Mouse (Mus musculus) stomach, embryonic 14.5 days (tissue): Measurements from ENCODE around the gene Ptpra. TPM values are rescaled to one million over a fixed set of nuclear protein-coding genes. Genes with fewer than 3 reads are reported as not detected.

Experiments used
- ATAC-seq: fragments of 200-750 bp; cut with Nextera tagmentation; 2 replicates; pipeline ENCODE4 v1.8.0; 2017; ENCODE audit warnings: low read depth, moderate TSS enrichment; ENCODE audit not compliant: insufficient number of reproducible peaks, insufficient read depth, low FRiP score
- H3K27ac ChIP-seq: fragments of 300-500 bp; sonication (generic); 2 replicates; pipeline ENCODE4 v1.5.1; 2014; ENCODE audit warnings: mild to moderate bottlenecking, low read length, moderate library complexity, mixed read lengths
- H3K27me3 ChIP-seq: fragments of 300-500 bp; sonication (generic); 2 replicates; pipeline ENCODE4 v1.6.1; 2014; ENCODE audit warnings: low read length, control low read depth, mixed read lengths; ENCODE audit not compliant: control insufficient read depth, insufficient read depth
- H3K36me3 ChIP-seq: fragments of 300-500 bp; sonication (generic); 2 replicates; pipeline ENCODE4 v1.6.1; 2014; ENCODE audit warnings: mild to moderate bottlenecking, control low read depth, low read length, moderate library complexity, mixed read lengths; ENCODE audit not compliant: control insufficient read depth, insufficient read depth
- H3K4me1 ChIP-seq: fragments of 300-500 bp; sonication (generic); 2 replicates; pipeline ENCODE4 v1.6.1; 2014; ENCODE audit warnings: low read length, control low read depth, mixed read lengths; ENCODE audit not compliant: control insufficient read depth, insufficient read depth
- H3K4me2 ChIP-seq: fragments of 300-500 bp; sonication (generic); replicated peaks from 2 replicates; pipeline ENCODE4 v1.6.1; 2014; ENCODE audit warnings: low read depth, low read length, control low read depth
- H3K4me3 ChIP-seq: fragments of 300-500 bp; sonication (generic); 2 replicates; pipeline ENCODE4 v1.5.1; 2014; ENCODE audit warnings: low read depth, low read length, control low read depth
- H3K9ac ChIP-seq: fragments of 300-500 bp; sonication (generic); replicated peaks from 2 replicates; pipeline ENCODE4 v1.6.1; 2014; ENCODE audit warnings: low read depth, mild to moderate bottlenecking, control low read depth, low read length, moderate library complexity, mixed read lengths
- H3K9me3 ChIP-seq: fragments of 300-500 bp; sonication (generic); 2 replicates; pipeline ENCODE4 v1.6.1; 2016; ENCODE audit warnings: low read depth, low read length, control low read depth; ENCODE audit not compliant: control insufficient read depth
- WGBS: fragments of 180-500 bp; shearing (Covaris S2); extraction: QIAGEN DNeasy Blood & Tissue Kit; methylation state at CpG from one replicate; pipeline ENCODE4 v1.1.7; 2014; 5-methylcytosine and 5-hydroxymethylcytosine counted together
- polyA plus RNA-seq: library from polyadenylated mRNA; unstranded; fragments of >200 nt; fragmentation: Nextera tagmentation; extraction: Ambion mirVana; gene quantifications from 2 replicates; pipeline ENCODE4 v1.2.1, GENCODE M21; 2014

Gene Ptpra
- polyA plus RNA-seq, 1 experiment from 2014 or later: 110 TPM

DNA sequence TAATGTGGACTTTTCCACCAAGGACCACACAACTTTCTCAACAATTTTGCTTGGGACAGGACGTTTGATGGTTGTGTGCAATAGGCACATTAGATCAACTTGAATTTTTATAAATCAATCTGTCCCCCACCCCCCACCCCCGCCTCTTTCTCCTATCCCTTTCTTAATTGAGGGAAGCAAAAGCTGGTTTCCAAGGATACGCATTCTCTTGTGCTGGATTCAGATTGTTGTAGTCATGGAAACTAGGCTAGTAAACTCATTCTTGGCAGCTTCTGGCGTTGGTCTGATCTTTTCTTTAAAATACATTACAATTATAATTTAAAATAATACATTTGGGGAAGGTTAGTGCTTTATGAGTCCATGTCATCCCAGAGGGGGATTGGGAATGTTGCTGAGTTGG, 19.3 kb downstream of the Ptpra start:
- H3K27me3 ChIP-seq: no peaks in the 10 kb centered on the region
- ATAC-seq: no peak
- no peaks in the 10 kb centered on the region for H3K9me3 ChIP-seq
- no peak overlapping the region for H3K4me2 ChIP-seq
- no peaks in the 10 kb centered on the region for H3K36me3 ChIP-seq
- H3K27ac ChIP-seq: no peak overlapping the region
- no peak overlapping the region for H3K4me3 ChIP-seq
- H3K9ac ChIP-seq: no peak overlapping the region
- WGBS: 58% methylated on average over 4 of the region's 4 CpGs
- no peaks in the 10 kb centered on the region for H3K4me1 ChIP-seq

DNA sequence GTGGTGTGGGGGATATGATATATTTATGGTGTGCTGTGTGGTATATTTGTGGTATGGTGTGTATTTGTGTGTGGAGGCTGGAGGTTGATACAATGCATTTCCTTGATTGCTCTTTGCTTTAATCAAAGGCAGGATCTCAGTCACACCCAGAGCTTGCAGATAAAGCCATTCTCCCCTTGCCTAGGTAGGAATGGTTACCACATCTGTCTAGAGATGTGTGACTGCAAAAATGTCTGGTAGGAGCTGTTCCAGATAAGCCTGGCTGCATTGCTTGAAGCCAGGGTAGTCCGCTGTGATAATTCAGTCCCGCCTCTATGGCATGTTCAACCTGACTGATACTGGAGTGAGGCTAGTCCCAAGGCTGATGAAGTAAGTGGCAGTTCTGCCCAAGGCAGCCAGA, 19.9 kb downstream of the Ptpra start:
- H3K4me2 ChIP-seq: no peak overlapping the region
- ATAC-seq: no peak; the same call in 1 of the 2 replicates
- no peaks in the 10 kb centered on the region for H3K9me3 ChIP-seq
- no peak overlapping the region for H3K27ac ChIP-seq
- WGBS: 76% methylated on average over 2 of the region's 2 CpGs
- H3K4me3 ChIP-seq: no peak overlapping the region
- no peaks in the 10 kb centered on the region for H3K36me3 ChIP-seq
- no peak overlapping the region for H3K9ac ChIP-seq
- no peaks in the 10 kb centered on the region for H3K27me3 ChIP-seq
- H3K4me1 ChIP-seq: no peaks in the 10 kb centered on the region

DNA sequence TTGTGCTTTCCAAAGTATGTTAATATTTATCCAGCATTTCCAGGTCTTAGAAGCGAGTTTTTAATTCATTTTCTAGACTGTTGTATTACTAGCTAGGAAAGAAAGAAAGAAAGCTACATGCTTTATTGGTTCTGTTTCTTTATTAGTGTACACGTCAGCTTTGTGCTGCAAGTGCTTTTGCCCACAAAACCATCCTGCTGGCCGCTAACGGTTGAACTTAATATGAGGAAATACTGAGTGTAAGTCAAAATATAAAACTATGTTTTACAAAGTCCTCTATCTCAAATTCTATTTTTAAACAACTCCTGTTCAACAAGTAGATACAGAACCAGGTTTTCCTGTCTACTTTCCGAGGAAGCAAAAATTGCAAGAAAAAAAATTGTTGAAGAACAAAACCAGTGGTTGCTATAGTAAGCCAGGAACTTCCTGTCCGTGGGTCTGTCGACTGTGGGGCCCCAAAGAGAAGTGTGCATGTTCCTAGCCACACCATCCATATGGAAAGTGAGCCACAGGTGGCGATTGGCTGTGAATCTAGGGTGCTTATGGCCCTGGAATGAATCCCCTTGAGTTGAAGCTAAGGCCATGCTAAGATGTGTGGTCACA, 22.9 kb downstream of the Ptpra start:
- Histone ChIP-seq H3K9ac (no peak overlapping the region), H3K4me2 (no peak overlapping the region), H3K27me3 (no peaks in the 10 kb centered on the region), H3K9me3 (no peaks in the 10 kb centered on the region), H3K36me3 (no peaks in the 10 kb centered on the region), H3K4me3 (no peak overlapping the region), H3K27ac (no peak overlapping the region), H3K4me1 (no peaks in the 10 kb centered on the region)
- ATAC-seq: no peak
- 72% methylated on average over 8 of the region's 8 CpGs for WGBS

DNA sequence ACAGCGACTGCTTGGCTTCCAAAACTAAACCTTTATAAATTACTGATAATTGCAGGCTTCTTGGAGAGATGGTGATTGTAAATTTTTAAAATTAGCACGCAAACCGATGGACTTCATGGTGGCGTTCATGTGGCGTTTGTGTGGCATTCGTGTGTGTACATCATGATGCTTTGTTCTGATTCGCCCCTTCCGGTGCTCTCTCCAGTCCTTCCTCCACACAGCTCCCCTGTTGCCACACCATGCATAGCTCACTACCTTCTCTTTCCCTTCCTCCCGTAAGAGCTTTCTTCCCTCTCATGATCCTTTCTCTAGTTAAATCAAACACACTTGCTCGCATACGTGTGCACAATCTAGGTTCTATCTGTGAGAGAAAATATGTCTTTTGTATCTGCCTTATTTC, 25.7 kb downstream of the Ptpra start:
- no peaks in the 10 kb centered on the region for H3K27me3 ChIP-seq
- no peak overlapping the region for H3K27ac ChIP-seq
- H3K4me1 ChIP-seq: no peaks in the 10 kb centered on the region
- H3K4me3 ChIP-seq: no peak overlapping the region
- H3K9ac ChIP-seq: no peak overlapping the region
- no peaks in the 10 kb centered on the region for H3K9me3 ChIP-seq
- WGBS: 95% methylated on average over 11 of the region's 11 CpGs
- no peak overlapping the region for H3K4me2 ChIP-seq
- no peak for ATAC-seq
- H3K36me3 ChIP-seq: no peaks in the 10 kb centered on the region

DNA sequence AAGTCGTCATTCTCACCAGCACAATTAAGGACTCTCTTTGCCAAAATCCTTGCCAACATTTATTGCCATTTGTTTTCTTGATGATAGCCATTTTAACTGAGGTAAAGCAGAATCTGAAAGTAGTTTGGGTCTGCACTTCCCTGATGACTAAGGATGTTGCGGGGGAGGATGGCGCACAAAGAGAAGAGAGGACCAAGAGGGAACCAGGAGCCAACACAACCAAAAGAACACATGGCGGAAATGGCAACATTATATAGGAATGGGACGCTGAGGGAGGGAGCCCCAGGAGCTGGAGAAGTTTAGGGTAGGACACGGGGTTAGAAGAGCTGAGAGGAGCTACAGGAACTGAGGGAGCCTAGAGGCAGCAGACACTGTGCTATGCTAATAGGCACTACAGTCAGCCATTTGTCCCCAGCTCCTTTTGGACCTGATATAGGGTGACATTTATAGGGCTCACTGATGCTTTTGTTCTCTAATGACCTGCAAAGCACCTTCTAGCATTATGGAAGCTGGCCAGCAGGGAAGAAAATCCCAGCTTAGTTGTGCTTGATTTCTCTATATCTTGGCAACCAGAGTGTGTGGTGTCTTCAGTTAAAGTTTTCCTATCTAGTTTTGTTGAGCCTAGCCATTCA, 26.7 kb downstream of the Ptpra start:
- Histone ChIP-seq H3K27me3 (no peaks in the 10 kb centered on the region), H3K9ac (no peak overlapping the region), H3K9me3 (no peaks in the 10 kb centered on the region), H3K4me1 (no peaks in the 10 kb centered on the region), H3K27ac (no peak overlapping the region), H3K4me2 (no peak overlapping the region), H3K36me3 (no peaks in the 10 kb centered on the region), H3K4me3 (no peak overlapping the region)
- ATAC-seq: no peak
- 78% methylated on average over 6 of the region's 6 CpGs for WGBS

DNA sequence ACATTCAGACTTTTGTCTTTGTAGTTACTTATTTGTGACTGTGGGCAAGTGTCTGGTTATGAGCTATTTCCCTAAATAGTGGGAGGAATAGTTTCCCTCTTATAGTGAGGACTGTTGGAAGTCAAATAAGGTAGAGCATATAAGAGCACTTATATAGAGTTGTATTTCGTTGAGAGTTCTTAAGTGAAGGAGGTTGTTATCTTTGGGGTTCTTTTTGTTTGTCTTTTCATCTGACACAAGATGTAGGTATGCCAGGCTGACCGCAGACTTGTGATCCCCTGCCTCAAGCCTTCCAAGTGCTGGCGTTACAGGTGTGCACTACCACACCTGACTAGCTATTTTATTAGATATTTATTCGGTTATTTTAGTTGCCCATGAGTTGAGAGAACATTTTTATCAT, 32.1 kb downstream of the Ptpra start:
- Histone ChIP-seq H3K36me3 (no peaks in the 10 kb centered on the region), H3K27ac (no peak overlapping the region), H3K4me2 (no peak overlapping the region), H3K9me3 (no peaks in the 10 kb centered on the region), H3K27me3 (no peaks in the 10 kb centered on the region), H3K9ac (no peak overlapping the region), H3K4me1 (no peaks in the 10 kb centered on the region), H3K4me3 (no peak overlapping the region)
- ATAC-seq: no peak
- WGBS: 80% methylated on average over 4 of the region's 4 CpGs

DNA sequence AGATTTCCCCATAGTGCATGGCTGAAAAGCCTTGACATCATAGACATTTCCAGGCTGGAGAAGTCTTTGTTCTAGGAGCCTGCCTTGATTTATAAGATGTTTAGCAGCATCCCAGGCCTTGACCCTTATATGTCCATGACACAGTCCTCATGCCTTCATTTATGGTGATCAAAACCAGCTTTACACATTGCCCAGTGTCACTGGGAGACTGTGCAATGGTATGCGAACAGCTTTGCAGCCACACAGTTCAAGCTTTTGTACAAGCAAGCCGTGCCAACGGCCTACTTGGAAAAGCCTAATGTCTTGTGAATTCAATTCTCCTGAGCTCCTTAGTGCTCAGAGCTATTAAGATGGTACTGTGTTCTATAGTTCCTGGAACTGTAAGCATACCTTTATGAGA, 32.6 kb downstream of the Ptpra start:
- no peak overlapping the region for H3K4me2 ChIP-seq

DNA sequence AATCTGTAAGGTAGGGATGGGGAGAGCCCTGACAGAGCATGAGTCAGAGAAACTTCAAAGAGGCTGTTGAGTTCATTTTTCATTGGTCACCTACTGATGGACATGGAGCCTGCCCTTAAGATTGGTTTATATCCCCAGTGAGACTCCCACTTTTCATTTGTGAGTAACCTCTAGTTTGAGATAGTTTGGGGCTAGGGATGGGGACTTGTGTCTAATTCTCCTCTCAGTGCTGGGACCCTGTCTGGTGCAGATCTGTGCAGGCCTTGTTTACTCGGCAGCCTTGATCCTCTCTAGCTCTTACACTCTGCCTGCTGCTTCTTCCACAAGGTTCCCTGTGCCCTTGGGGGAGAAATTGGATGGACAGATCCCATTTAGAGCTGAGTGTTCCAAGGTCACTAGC, 34.1 kb downstream of the Ptpra start:
- Histone ChIP-seq H3K4me3 (no peak overlapping the region), H3K9me3 (no peaks in the 10 kb centered on the region), H3K36me3 (no peaks in the 10 kb centered on the region), H3K27ac (no peak overlapping the region), H3K4me2 (no peak overlapping the region), H3K27me3 (no peaks in the 10 kb centered on the region), H3K4me1 (no peaks in the 10 kb centered on the region), H3K9ac (no peak overlapping the region)
- no peak for ATAC-seq
- WGBS: 82% methylated on average over 1 of the region's 1 CpGs

More for the DNA sequence above, 32.6 kb downstream of the Ptpra start:
- H3K4me3 ChIP-seq: no peak overlapping the region
- H3K27ac ChIP-seq: no peak overlapping the region
- ATAC-seq: no peak
- WGBS: 75% methylated on average over 3 of the region's 3 CpGs
- H3K9ac ChIP-seq: no peak overlapping the region
- no peaks in the 10 kb centered on the region for H3K36me3 ChIP-seq
- no peaks in the 10 kb centered on the region for H3K27me3 ChIP-seq
- H3K9me3 ChIP-seq: no peaks in the 10 kb centered on the region
- no peaks in the 10 kb centered on the region for H3K4me1 ChIP-seq

DNA sequence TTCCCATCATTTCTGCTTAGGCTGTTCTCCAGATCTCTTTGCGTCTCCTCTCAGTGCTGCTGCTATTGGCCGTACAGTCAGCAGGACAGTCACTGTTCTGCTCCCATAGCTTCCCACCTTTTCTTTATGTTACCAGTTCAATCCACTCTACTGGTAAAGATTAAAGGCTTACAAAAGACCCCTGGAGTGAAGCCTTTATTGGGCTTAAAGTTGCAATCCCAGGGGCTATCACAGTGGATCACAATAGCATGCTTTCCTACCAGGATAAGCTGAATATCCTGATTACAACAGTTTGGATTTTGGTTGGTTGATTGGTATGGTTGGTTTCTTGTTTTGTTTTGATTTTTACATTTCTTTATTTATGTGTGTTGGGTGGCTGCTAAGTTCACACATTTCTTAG, 37.9 kb downstream of the Ptpra start:
- no peaks in the 10 kb centered on the region for H3K9me3 ChIP-seq
- WGBS: 87% methylated on average over 2 of the region's 2 CpGs
- no peak overlapping the region for H3K9ac ChIP-seq
- no peaks in the 10 kb centered on the region for H3K4me1 ChIP-seq
- no peaks in the 10 kb centered on the region for H3K36me3 ChIP-seq
- H3K4me3 ChIP-seq: no peak overlapping the region
- ATAC-seq: no peak
- no peaks in the 10 kb centered on the region for H3K27me3 ChIP-seq
- no peak overlapping the region for H3K27ac ChIP-seq
- no peak overlapping the region for H3K4me2 ChIP-seq
